Mouse (Mus musculus) left cerebral cortex, adult 18-20 months (tissue): Measurements from ENCODE around the gene Dnajc11. TPM values are rescaled to one million over a fixed set of nuclear protein-coding genes. Genes with fewer than 3 reads are reported as not detected.

Experiments
- DNase-seq, 2 experiments: peaks; one replicate each; pipeline ENCODE4 v3.0.0; 2021 to 2022; ENCODE audit warnings: low spot score in 2 of 2, mixed read lengths in 1 of 2
- total RNA-seq, 2 experiments: library from RNA; stranded (reverse); gene quantifications; 2 replicates each; pipeline ENCODE4 v1.2.3; 2021

Gene Dnajc11
- total RNA-seq, 2 experiments from 2014 or later, result 58.6 to 61.5 TPM

DNA sequence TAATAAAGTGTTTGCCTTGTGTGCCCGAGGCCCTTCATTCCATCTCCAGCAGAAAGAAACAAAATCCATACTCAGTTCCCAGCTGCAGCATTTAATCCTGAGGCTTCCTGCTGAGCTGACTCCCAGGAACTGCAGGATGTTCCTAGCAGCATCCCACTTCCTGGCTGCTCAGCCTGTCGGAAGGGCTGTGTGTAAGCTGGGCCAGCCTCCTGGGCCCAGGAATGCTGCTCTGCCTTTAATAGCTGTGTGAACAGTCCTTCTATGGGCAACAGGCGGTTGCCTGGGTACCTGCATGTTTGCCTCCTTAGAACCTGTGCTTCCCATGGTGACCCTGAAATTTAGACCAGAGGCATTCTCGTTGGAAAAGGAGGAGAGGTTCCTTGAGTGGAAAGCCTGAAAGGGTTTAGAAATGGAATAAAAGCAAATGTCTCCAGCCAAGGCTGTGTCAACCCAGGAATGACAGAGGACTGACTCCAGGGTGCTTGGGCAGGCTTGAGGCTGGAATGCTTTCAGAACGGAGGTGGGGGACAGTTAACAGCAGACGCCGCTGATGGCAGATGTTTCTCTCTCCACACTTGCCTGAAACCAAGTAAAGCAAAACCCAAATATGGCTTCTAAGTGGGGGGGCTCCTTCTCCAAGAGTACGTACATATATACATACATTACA lies 74.1 kb downstream of the Dnajc11 start:
- DNase-seq, result no peak

DNA sequence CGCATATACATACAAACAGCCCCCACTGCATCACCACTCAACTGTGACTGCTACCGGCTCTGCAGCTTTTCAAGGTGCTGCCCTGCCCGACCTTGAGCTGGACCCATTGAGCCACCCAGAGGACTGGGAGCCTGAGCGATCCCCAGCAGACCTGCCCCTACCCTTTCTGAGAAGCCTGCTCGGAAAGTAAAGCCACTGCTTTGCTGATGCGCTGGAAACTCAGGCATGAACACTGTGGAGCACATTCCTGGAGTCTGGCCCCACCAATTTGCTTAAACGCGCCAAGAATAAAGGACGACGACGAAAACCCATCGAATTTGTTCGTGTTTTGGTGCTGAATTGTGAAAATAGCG lies 74.6 kb downstream of the Dnajc11 start:
- DNase-seq, result no peak

DNA sequence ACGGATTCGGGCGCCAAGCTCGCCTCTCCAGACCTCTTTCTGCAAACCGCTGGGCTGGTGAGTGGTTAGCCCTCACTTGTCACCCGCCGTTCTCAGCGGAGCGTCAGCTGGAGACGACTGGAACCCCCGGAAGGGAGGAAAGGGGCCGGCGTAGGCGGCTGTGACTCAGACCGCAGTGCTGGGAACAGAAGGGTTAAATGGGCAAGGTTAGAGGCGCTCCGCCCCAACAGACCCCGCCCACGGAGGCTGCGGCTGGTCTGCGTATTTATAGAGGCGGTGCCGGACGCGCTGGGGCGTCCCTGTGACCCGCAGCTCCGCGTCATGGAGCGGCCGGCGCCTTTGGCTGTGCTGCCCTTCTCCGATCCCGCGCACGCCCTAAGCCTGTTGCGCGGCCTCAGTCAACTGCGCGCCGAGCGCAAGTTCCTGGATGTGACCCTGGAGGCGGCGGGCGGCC lies 75.2 kb downstream of the Dnajc11 start, which contains the start of gene Klhl21:
Gene Klhl21, plus strand, starts transcription at position 182 of the 454 bp plus-strand sequence.
- DNase-seq, result peak; percentile 90 to 94

DNA sequence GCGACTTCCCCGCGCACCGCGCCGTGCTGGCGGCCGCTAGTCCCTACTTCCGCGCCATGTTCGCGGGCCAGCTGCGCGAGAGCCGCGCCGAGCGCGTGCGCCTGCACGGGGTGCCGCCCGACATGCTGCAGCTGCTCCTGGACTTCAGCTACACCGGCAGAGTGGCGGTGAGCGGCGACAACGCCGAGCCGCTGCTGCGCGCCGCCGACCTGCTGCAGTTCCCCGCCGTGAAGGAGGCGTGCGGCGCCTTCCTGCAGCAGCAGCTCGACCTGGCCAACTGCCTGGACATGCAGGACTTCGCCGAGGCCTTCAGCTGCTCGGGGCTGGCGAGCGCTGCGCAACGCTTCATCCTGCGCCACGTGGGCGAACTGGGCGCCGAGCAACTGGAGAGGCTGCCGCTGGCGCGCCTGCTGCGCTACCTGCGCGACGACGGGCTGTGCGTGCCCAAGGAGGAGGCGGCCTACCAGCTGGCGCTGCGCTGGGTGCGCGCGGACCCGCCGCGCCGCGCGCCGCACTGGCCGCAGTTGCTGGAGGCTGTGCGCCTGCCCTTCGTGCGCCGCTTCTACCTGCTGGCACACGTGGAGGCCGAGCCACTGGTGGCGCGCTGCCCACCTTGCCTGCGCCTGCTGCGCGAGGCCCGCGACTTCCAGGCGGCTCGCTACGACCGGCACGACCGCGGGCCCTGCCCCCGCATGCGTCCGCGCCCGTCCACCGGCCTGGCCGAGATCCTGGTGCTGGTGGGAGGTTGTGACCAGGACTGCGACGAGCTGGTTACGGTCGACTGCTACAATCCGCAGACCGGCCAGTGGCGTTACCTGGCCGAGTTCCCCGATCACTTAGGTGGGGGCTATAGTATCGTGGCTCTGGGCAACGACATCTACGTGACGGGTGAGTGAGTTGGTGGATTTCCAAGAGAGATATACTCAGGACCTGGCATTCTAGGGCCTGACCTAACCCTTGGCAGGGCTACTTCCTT lies 75.9 kb downstream of the Dnajc11 start:
- DNase-seq, result peak; percentile 69 to 88

DNA sequence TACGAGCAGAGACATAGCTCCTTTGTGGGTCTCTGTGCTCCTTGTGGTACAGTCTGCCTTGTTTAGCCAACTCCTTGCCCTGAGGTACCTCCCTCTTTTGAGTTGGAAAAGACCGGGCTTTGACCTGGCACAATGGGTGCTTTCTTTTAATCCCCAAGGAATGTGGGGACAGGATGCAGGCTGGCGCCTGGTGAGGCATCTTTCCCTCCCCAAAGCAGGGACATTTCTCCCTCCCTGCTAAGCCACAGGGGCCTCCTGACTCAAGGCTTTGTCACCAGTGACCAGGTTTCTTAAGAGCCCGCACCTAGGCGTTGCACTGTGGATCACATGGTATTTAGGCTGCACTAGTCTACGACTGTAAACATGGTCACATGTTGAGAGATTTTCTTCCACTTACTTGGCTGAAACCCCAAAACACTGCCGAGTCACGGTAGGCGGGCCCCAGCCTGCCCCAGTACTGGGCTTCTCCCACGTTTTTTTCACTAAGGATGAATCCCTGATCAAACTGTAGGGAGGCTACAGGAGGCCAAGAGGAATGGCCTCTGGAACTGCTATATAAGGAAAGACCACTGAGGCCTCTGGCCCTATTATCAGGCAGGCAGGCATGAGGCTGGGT lies 76.7 kb downstream of the Dnajc11 start:
- DNase-seq, result peak in 1 of 2 experiments; percentile 38

DNA sequence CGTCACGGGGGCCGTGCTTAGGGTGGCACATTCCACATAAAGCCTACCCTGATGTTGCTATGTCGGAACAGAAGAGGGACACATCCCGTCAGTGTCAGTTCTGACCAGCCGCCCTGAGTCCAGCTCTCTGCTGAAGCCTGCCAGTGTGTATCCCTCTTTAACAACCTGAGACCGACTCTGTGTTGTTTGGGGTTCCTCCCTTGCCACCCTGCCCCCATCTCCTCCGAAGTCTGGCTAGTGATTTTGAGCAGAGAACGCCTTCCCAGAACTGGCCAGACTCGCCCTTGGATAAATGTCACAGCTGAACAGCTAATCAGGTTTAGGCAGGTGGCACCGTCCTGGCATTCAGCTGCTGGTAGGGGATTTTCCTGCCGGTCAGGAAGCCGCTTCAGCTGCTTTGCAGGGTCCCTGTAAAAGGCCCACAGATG lies 77.2 kb downstream of the Dnajc11 start:
- no peak for DNase-seq

DNA sequence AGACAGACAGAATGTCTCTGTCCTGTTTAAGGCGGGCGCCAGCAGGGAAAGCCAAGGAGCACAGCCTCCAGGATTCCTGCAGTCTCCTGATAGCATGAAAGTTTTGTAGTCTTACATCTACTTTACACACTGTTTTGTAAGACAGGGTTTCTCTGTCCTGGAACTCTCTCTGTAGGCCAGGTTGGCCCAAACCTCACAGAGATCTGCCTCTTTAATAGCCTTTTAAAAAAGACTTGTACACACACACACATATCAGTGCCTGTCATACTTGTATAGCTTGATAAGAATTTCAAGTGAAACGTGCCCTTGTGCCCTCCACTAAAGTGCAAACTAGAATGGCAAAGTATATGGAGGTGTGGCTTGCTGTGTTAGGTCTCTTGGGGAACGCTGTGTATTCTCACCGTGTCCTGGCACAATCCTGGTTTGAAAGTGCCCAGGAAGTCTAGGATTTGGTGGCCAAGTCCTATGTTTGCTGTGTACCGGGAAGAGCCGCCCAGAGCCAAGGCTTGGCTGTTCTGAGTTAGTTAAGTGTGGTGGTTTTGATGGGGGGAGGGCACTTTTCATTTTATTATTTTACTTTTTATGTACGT lies 77.8 kb downstream of the Dnajc11 start:
- DNase-seq, result no peak

DNA sequence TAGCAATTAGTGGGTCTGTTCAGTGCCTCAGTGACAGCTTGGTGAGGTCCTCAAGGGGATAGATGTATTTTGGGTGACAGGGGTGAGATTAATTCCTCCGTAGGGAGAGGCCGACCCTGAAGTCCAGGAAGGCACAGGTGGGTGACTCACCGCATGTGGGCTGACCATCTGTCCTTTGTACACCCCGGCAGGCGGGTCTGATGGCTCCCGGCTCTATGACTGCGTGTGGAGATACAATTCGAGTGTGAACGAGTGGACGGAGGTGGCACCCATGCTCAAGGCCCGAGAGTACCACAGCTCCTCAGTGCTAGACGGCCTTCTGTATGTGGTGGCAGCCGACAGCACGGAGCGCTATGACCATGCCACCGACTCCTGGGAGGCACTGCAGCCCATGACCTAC lies 78.6 kb downstream of the Dnajc11 start:
- DNase-seq, result no peak

DNA sequence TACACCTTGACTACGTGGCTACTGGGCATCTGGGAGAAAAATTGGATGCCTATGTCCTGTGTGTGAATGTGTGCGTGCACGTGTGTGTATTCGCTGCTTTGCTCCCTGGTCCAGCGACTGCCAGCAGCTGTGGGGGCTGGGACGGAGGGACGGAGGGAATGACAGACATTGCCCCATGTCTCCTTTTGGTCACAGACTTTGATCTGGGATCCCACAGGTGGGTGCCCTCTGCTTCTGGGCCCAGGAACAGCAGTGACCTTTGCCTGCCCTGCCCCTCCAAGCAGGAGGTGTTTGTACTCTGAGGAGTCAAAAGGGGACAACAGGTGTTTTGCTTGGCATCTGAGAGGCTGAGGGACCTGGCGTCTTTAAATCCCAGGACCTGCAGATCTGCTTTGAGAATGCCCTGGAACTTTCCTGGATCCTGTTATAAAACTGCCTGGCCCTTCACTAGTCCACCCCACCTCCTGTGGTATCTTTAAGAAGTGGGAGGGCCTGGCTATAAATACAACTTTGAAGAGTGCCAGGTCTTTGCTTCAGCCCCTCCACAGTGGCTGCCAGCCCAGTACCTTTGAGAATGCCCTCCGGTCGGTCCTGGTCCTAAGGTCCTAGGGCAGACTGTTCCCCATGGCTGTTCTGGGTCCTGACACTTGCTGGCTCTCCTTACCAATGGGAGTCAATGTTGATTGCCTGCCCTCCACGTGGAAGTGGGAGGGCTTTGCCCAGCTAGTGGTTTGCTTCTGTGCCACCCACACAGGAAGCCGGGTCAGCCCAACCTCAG lies 79.7 kb downstream of the Dnajc11 start:
- DNase-seq, result no peak

DNA sequence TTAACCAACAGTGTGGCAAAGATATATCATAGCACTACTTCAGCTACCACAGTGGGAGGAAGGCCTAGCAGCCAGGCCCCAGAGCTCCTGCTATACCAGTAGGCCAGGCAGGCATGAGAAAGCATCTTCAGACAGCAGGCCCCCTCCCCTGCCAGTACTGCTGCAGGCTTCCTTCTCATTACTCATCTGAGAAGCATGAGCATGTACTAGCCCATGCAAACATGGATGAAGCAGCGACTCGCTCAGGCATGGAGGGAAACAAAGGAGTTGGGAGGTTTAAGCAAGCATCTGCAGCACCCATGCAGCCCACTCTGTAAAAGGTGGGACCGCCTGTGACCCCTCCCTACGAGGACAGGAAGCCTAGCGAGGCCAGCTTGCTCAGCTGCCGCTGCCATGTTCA lies 85.6 kb downstream of the Dnajc11 start:
- DNase-seq, result no peak

DNA sequence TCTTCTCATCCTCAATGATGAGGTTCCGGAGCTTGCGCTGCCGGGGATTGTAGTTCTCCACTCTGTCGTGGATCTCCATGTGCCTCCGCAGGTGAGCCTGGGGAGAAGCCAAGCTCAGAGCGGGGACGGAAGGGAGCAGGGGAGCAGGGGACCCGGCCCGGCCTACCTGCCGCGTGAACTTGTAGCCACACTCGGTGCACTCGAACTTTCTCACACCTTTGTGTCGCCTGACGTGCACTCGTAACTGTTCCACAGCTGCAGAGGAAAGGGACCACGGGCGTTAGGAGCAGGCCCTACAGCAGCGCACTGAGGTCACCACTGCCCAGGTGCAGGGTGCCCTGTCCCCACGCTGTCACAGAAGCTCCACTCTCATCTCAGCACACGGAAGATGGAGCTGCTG lies 86.5 kb downstream of the Dnajc11 start:
- no peak for DNase-seq

DNA sequence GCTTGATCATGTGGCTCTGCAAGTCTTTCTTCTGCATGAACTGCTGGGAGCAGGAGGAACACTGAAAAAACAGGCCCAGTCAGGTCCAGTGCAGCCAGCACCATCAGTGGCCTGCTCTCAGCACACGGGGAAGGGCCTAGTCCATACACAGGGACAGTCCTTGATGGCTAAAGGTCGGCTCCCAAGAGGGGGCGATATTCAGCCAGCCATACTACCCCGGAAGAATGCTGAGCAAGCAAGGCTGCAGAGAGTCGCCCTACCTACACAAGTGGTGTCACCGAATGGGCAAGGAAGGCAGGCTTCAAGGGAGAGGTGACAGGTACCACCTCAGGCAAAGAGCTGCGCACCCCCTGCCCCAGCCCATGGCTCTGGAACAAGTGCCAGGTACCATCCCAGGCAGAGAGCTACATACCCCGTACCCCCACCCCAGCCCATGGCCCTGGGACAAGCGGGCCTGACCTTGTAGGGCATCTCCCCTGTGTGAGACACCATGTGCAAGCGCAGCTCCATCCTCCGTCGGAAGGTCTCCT lies 88.1 kb downstream of the Dnajc11 start:
- DNase-seq, result no peak

DNA sequence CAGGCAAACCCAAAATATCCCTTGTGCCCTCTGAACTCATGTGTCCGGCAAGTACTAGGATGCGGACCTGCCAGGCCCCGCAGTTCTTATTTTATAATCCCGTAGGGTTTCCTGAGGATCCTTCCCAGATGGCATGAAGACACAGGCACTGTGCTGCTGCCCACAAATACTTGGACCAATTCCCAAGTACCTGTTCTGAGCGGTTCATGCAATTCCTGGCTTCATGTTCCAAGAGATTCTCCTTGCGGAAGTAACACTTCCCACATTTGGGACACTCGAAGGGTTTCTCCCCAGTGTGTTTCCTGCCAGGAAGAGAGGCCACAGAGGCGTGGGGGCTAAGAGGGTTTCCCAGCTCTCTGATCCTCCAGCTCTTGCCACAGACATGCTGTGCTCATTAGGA lies 89.0 kb downstream of the Dnajc11 start:
- peak in 1 of 2 experiments; percentile 16 for DNase-seq

DNA sequence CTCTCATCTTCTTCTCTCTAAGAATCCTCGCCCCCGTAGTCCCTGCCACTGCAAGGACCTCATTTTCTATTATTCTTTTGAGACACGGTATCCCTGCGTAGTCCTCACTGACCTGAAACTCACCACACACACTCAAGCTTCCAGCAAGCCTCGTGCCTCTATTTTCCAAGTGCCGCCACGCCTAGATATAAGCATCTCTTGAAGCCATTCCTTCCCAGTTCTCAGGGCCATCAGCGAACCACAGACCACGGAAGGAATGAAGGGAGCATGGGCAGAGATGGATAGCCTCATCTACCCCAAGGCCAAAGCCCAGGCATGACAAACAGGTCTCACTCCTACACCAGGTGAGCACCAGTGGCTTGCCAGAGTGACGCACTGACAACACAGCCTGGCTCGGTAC lies 91.0 kb downstream of the Dnajc11 start:
- DNase-seq, result no peak

DNA sequence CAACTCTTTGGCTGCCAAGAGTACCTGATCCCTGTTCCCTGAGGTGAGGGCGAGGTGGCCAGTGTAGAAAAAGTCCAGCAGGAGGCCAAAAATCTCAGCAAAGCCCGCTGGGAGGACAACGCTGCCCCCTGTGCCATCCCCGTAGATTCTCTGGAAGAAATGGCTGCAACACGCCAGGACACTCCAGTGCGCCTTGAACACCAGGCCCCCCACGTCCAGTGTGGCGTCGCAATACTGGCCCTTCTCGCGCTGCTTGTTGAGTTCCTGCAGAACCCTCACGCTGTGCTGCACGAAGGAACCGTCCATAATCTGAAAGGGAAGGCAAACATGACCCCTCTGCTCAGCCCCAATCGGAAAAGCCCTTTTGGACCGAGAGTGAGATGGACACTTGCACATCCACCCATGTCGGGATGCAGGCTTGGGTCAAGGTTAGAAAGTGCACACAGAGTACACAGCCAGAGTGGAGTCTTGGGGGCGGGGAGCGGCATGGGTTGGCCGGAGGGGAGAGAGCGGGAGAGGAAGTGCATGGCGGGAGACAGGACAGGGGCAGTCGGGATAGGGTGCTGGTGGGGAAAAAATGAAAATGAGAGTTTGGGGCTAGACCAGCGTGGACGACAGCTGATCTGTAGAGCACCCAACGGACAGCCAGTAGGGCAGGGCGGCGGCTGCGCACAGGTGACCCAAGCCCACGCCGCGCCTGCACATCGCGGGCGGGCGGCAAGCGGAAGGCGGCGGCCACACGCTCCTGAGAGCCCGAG lies 93.4 kb downstream of the Dnajc11 start:
- no peak for DNase-seq

DNA sequence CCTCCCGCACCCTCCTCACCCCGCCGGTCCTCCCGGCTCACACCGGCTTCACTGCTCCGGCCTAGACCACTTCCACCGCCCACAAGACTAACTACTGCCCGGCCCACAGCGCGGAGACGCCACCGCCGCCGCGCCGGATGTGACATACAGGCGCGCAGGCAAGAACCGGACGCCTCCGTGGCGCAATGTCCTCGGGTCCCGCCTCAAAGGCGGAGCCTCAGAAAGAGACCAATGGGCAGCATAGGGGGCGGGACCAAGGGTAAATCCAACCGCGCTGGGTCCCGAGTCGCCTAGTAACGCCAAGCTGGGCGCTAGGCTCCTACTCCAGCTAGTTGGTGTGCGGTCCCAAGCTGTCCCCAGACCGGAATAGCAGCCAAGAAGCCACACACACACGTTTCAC lies 94.0 kb downstream of the Dnajc11 start, which contains the start of gene Zbtb48:
Gene Zbtb48, minus strand, starts transcription at position 148 of the 400 bp plus-strand sequence.
- peak; percentile 92 to 97 for DNase-seq

DNA sequence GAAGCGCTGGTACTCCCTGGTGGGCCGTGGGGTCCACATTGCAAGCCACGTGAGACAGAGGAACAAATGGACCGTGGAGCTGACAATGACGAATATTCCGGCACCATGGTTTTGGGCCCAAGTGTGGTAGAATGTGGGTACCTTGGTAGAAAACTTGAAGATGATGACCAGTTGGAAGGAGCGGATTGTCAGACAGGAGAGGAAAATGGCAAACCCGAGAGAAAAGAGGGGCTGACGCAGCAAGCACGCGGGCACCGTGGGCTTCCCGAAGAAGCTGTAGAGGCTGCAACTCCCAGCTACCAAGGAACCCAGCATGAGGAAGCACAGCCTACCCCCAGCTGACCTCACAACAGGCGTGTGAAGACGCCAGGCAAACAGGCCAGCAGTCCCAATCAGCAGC lies 95.0 kb downstream of the Dnajc11 start:
- no peak for DNase-seq

DNA sequence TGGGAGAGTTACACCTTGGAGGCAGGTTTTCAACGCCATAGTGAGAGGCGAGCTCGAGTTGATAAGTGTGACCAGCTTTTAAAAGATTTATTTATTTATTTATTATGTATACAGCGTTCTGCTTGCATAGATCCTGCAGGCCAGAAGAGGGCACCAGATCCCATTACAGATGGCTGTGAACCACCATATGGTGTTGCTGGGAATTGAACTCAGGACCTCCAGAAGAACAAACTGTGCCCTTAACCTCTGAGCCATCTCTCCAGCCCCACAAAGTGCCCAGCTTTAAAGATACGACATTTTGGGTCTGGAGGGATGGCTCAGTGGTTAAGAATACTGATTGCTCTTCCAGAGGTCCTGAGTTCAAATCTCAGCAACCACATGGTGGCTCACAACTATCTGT lies 95.6 kb downstream of the Dnajc11 start:
- no peak for DNase-seq

DNA sequence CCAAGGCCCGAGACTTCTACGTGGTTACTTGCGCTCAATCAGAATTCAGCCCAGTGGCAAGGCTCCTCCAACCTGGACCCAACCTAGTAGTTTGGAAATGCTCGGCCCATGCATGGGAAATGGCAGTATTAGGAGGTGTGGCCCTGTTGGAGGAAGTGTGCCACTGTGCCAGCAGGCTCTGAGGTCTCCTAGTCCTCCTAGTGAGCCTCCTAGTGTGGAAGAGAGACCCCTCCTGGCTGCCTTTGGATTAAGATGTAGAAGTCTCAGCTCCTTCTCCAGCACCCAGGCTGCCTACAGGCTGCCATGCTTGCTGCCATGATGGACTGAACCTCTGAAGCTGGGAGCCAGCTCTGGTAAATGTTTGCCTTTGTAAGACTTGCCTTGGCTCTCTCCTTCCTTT lies 96.5 kb downstream of the Dnajc11 start:
- DNase-seq, result no peak
